Mouse (Mus musculus) naive thymus-derived CD4-positive, alpha-beta T cell, adult 5 months (primary cell): ENCODE results near the gene Ivd. TPM values are rescaled to one million over a fixed set of nuclear protein-coding genes. Genes with fewer than 3 reads are reported as not detected.

Experiments
- polyA plus RNA-seq: library from polyadenylated mRNA; unstranded; fragments of 100-300 nt; shearing (Covaris generic); gene quantifications from one replicate; pipeline ENCODE4 v1.2.1, GENCODE M21; 2017

Ivd gene
- 94.3 TPM for polyA plus RNA-seq

GRCm38 (mm10) chr2:118861454-118862339 is at the start of gene Ivd:
Gene Ivd (plus strand): TSS chr2:118861954.

GRCm38 (mm10) chr2:118813981-118814836 is 47.5 kb upstream of the Ivd start, which contains the start of gene Knstrn:
Gene Knstrn (plus strand): TSS chr2:118814003.

GRCm38 (mm10) chr2:118899981-118900825 is 38.4 kb downstream of the Ivd start, which contains the start of gene Bahd1:
Gene Bahd1 (plus strand): TSS chr2:118900377.

DNA sequence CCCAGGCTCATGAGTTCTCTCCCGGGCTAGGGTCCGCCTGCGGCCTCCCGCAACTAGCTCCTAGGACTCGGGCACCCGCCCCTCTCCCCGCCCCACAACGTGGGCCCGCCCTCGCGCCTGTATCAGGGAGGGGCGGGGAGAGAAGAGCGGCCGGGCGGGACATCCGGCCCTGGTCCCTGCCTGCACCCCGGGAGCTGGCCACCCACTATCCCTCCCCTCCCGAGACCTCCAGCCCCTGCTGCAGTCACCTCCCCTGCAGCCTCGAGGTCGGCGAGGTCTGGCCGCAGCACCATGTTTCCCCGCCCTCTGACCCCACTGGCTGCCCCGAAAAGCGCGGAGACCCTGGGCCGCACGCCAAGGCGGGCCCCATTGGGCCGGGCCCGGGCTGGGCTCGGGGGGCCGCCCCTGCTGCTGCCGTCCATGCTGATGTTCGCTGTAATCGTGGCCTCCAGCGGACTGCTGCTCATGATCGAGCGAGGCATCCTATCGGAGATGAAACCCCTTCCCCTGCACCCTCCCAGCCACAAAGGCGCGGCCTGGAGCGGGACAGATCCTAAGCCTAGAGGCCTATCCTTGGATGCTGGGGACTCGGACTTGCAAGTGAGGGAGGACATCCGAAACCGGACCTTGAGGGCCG is 64.7 kb downstream of the Ivd start, which contains the start of gene Chst14:
Gene Chst14 (plus strand): TSS at position 136 of the 637 bp plus-strand sequence.

Other genes starting within 250 kb of the Ivd start
- not detected for gene Pak6, start 198.7 kb upstream of the Ivd start, polyA plus RNA-seq
- not detected for gene Ankrd63, start 158.0 kb upstream of the Ivd start, polyA plus RNA-seq
- 54.0 TPM for gene Plcb2, start 133.5 kb upstream of the Ivd start, polyA plus RNA-seq
- 8.7 TPM for gene Inafm2, start 116.2 kb upstream of the Ivd start, polyA plus RNA-seq
- not detected for gene Ccdc9b, start 99.3 kb upstream of the Ivd start, polyA plus RNA-seq
- gene Phgr1, start 89.2 kb upstream of the Ivd start, polyA plus RNA-seq: not detected
- not detected for gene Disp2, start 82.2 kb upstream of the Ivd start, polyA plus RNA-seq
- 5.8 TPM for gene Knstrn, start 48.0 kb upstream of the Ivd start, polyA plus RNA-seq
- gene Bahd1, start 38.4 kb downstream of the Ivd start, polyA plus RNA-seq: 21.3 TPM
- 1.4 TPM for gene Chst14, start 64.5 kb downstream of the Ivd start, polyA plus RNA-seq
- 13.4 TPM for gene Ccdc32, start 167.4 kb downstream of the Ivd start, polyA plus RNA-seq
- 3.7 TPM for gene Rpusd2, start 172.8 kb downstream of the Ivd start, polyA plus RNA-seq
- 2.1 TPM for gene Knl1, start 185.2 kb downstream of the Ivd start, polyA plus RNA-seq